Mouse (Mus musculus): Measurements from ENCODE around the gene Tctn1. TPM values are rescaled to one million over a fixed set of nuclear protein-coding genes. Genes with fewer than 3 reads are reported as not detected.

Gene Tctn1
- total RNA-seq, 2 experiments from 2014 or later: 12.2 to 14.5 TPM

GRCm38 (mm10) chr5:122287026-122287425 lies 22.8 kb upstream of the Tctn1 start:
- DNase-seq (ENCODE audit: low spot score in 2 of 2): no peak

GRCm38 (mm10) chr5:122286191-122286590 lies 21.9 kb upstream of the Tctn1 start:
- intact Hi-C loops (cut with DNase I): no loop called here
- DNase-seq (ENCODE audit: low spot score in 2 of 2): no peak

More at GRCm38 (mm10) chr5:122287026-122287425, 22.8 kb upstream of the Tctn1 start:
- intact Hi-C loops (cut with DNase I): no loop called here

GRCm38 (mm10) chr5:122285767-122286150 lies 21.5 kb upstream of the Tctn1 start:
- intact Hi-C loops (cut with DNase I): no loop called here
- no peak for DNase-seq (ENCODE audit: low spot score in 2 of 2)

GRCm38 (mm10) chr5:122285029-122285766 lies 20.9 kb upstream of the Tctn1 start:
- intact Hi-C loops (cut with DNase I): no loop called here
- peak; percentile 41 to 46 for DNase-seq (ENCODE audit: low spot score in 2 of 2)

GRCm38 (mm10) chr5:122284183-122285028 lies 20.1 kb upstream of the Tctn1 start, which contains the start of gene Pptc7:
Gene Pptc7, plus strand, starts transcription at chr5:122284365.
- DNase-seq (ENCODE audit: low spot score in 2 of 2): peak; percentile 84 to 87
- intact Hi-C loops (cut with DNase I): loop anchor here (5.0 kb wide), 1 partner anchor 33 kb away; no protein-coding TSS in a partner anchor

- intact Hi-C loops (cut with DNase I): loop anchor here (5.0 kb wide), 1 partner anchor 33 kb away; no protein-coding TSS in a partner anchor
- no peak for DNase-seq (ENCODE audit: low spot score in 2 of 2)
These were observed 19.5 kb upstream of the Tctn1 start for GRCm38 (mm10) chr5:122283828-122284182.

- intact Hi-C loops (cut with DNase I): loop anchor here (5.0 kb wide), 1 partner anchor 36 kb away; no protein-coding TSS in a partner anchor
- DNase-seq (ENCODE audit: low spot score in 2 of 2): no peak
These were observed 16.7 kb upstream of the Tctn1 start for GRCm38 (mm10) chr5:122280827-122281462.

- intact Hi-C loops (cut with DNase I): loop anchor here (5.0 kb wide), 1 partner anchor 37 kb away; no protein-coding TSS in a partner anchor
- DNase-seq (ENCODE audit: low spot score in 2 of 2): no peak
These were observed 16.2 kb upstream of the Tctn1 start for GRCm38 (mm10) chr5:122280422-122280826.

- no peak for DNase-seq (ENCODE audit: low spot score in 2 of 2)
- intact Hi-C loops (cut with DNase I): loop anchor here (5.0 kb wide), 1 partner anchor 37 kb away; no protein-coding TSS in a partner anchor
These were observed 15.7 kb upstream of the Tctn1 start for GRCm38 (mm10) chr5:122279799-122280421.

- intact Hi-C loops (cut with DNase I): no loop called here
These were observed 14.7 kb upstream of the Tctn1 start for GRCm38 (mm10) chr5:122278946-122279345.

GRCm38 (mm10) chr5:122274785-122275184 lies 10.5 kb upstream of the Tctn1 start:
- intact Hi-C loops (cut with DNase I): no loop called here
- no peak for DNase-seq (ENCODE audit: low spot score in 2 of 2)

More at GRCm38 (mm10) chr5:122278946-122279345, 14.7 kb upstream of the Tctn1 start:
- DNase-seq (ENCODE audit: low spot score in 2 of 2): no peak

- intact Hi-C loops (cut with DNase I): no loop called here
- no peak for DNase-seq (ENCODE audit: low spot score in 2 of 2)
These were observed 8.6 kb upstream of the Tctn1 start for GRCm38 (mm10) chr5:122272821-122273220.

GRCm38 (mm10) chr5:122268858-122269604 lies 4.8 kb upstream of the Tctn1 start:
- no peak for DNase-seq (ENCODE audit: low spot score in 2 of 2)
- intact Hi-C loops (cut with DNase I): loop anchor here (1.0 kb wide), 2 partner anchors 75 to 140 kb away; no protein-coding TSS in a partner anchor

- DNase-seq (ENCODE audit: low spot score in 2 of 2): peak; percentile 42 to 62
These were observed 3.6 kb upstream of the Tctn1 start for GRCm38 (mm10) chr5:122267899-122268298.

GRCm38 (mm10) chr5:122267136-122267535 lies 2.9 kb upstream of the Tctn1 start:
- DNase-seq (ENCODE audit: low spot score in 2 of 2): no peak
- intact Hi-C loops (cut with DNase I): no loop called here

More at GRCm38 (mm10) chr5:122267899-122268298, 3.6 kb upstream of the Tctn1 start:
- intact Hi-C loops (cut with DNase I): loop anchor here (1.0 kb wide), 2 partner anchors 76 to 139 kb away; no protein-coding TSS in a partner anchor

- no peak for DNase-seq (ENCODE audit: low spot score in 2 of 2)
- intact Hi-C loops (cut with DNase I): no loop called here
These were observed 1.7 kb upstream of the Tctn1 start for GRCm38 (mm10) chr5:122265942-122266341.

- intact Hi-C loops (cut with DNase I): no loop called here
These were observed 927 bp upstream of the Tctn1 start for GRCm38 (mm10) chr5:122265187-122265586.

GRCm38 (mm10) chr5:122262104-122262503 lies 2.2 kb downstream of the Tctn1 start:
- intact Hi-C loops (cut with DNase I): no loop called here

More at GRCm38 (mm10) chr5:122265187-122265586, 927 bp upstream of the Tctn1 start:
- DNase-seq (ENCODE audit: low spot score in 2 of 2): no peak

More at GRCm38 (mm10) chr5:122262104-122262503, 2.2 kb downstream of the Tctn1 start:
- no peak for DNase-seq (ENCODE audit: low spot score in 2 of 2)

All from left cerebral cortex, postnatal 36 days (tissue).